Mouse (Mus musculus) thymus, postnatal 10 days (tissue): Measurements from ENCODE around the gene Tmem11.

ENCODE experiments used
- DNase-seq, 2 experiments: peaks; one replicate each; pipeline ENCODE4 v3.0.0; 2021; ENCODE audit warnings: low spot score in 2 of 2

Gene Tmem11

GRCm38 (mm10) chr11:60878675-60879294, at the start of gene Tmem11:
Tmem11 (minus strand) TSS chr11:60879272.
- peak; percentile 92 to 94 for DNase-seq

- peak; percentile 80 to 90 for DNase-seq
Observed at GRCm38 (mm10) chr11:60927264-60927663, 48.2 kb upstream of the Tmem11 start.

GRCm38 (mm10) chr11:60924981-60925380, 45.9 kb upstream of the Tmem11 start:
- DNase-seq = no peak

- DNase-seq = no peak
Observed at GRCm38 (mm10) chr11:60924498-60924897, 45.4 kb upstream of the Tmem11 start.

GRCm38 (mm10) chr11:60922964-60923363, 43.9 kb upstream of the Tmem11 start:
- DNase-seq = no peak

- DNase-seq = no peak
Observed at GRCm38 (mm10) chr11:60922195-60922594, 43.1 kb upstream of the Tmem11 start.

- no peak for DNase-seq
Observed at GRCm38 (mm10) chr11:60920021-60920420, 40.9 kb upstream of the Tmem11 start.

GRCm38 (mm10) chr11:60915201-60915600, 36.1 kb upstream of the Tmem11 start:
- DNase-seq = no peak

- no peak for DNase-seq
Observed at GRCm38 (mm10) chr11:60914491-60914890, 35.4 kb upstream of the Tmem11 start, which contains the start of gene Natd1. Natd1 (minus strand) TSS chr11:60914750.

- peak; percentile 80 to 85 for DNase-seq
Observed at GRCm38 (mm10) chr11:60913301-60914196, 34.5 kb upstream of the Tmem11 start.

GRCm38 (mm10) chr11:60912525-60912973, 33.5 kb upstream of the Tmem11 start:
- DNase-seq = no peak

GRCm38 (mm10) chr11:60909626-60910025, 30.6 kb upstream of the Tmem11 start:
- no peak for DNase-seq

GRCm38 (mm10) chr11:60908073-60908472, 29.0 kb upstream of the Tmem11 start:
- DNase-seq = no peak

GRCm38 (mm10) chr11:60906449-60906848, 27.4 kb upstream of the Tmem11 start:
- no peak for DNase-seq

- DNase-seq = no peak
Observed at GRCm38 (mm10) chr11:60905407-60906120, 26.5 kb upstream of the Tmem11 start.

- no peak for DNase-seq
Observed at GRCm38 (mm10) chr11:60903661-60904061, 24.6 kb upstream of the Tmem11 start.

GRCm38 (mm10) chr11:60902486-60902885, 23.4 kb upstream of the Tmem11 start:
- DNase-seq = no peak

GRCm38 (mm10) chr11:60902001-60902400, 22.9 kb upstream of the Tmem11 start:
- DNase-seq = no peak

- no peak for DNase-seq
Observed at GRCm38 (mm10) chr11:60895915-60896314, 16.8 kb upstream of the Tmem11 start.

- no peak for DNase-seq
Observed at GRCm38 (mm10) chr11:60890744-60891143, 11.7 kb upstream of the Tmem11 start.

GRCm38 (mm10) chr11:60890286-60890685, 11.2 kb upstream of the Tmem11 start:
- no peak for DNase-seq

- DNase-seq = no peak
Observed at GRCm38 (mm10) chr11:60889861-60890260, 10.8 kb upstream of the Tmem11 start.
